Mouse (Mus musculus) myocyte (in vitro differentiated cells): ENCODE measurements around the gene Tsfm.
"Not testable (repeated sequence)": the region's sequence is repeated elsewhere in the genome, so short reads cannot be mapped to it uniquely, and the experiment has no call there.

Experiments
- POLR2A ChIP-seq: IDR thresholded peaks from one replicate; pipeline ENCODE4 v1.6.1; 2011; ENCODE audit warnings: low read depth, mild to moderate bottlenecking, control low read depth, moderate library complexity; ENCODE audit not compliant: insufficient read length
- SRF ChIP-seq: IDR thresholded peaks from one replicate; pipeline ENCODE4 v1.6.1; 2011; ENCODE audit warnings: low read depth; ENCODE audit not compliant: control insufficient read depth, insufficient read length

DNA sequence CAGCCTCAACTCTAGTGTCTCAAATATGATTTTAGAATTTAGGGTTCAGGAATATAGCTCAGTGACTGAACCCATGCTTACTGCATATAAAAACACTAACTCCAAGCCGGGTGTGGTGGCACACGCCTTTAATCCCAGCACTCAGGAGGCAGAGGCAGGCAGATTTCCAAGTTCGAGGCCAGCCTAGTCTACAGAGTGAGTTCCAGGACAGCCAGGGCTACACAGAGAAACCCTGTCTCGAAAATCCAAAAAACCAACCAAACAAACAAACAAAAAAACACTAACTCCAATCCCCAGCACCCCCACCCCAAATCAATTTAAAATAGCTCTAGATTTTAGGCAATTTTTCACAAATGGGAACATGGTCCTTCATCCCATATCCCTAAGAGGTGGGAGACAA is 31.5 kb upstream of the Tsfm start:
- not testable (repeated sequence) for TF ChIP-seq POLR2A, SRF
